Mouse (Mus musculus): Measurements from ENCODE around the gene Slc1a4. TPM values are rescaled to one million over a fixed set of nuclear protein-coding genes. Genes with fewer than 3 reads are reported as not detected.
A peak's percentile ranks its signal among the peaks of the same experiment; 100 is the strongest.

Gene Slc1a4
- polyA plus RNA-seq, 1 experiment from 2014 or later, result 65.5 TPM

DNA sequence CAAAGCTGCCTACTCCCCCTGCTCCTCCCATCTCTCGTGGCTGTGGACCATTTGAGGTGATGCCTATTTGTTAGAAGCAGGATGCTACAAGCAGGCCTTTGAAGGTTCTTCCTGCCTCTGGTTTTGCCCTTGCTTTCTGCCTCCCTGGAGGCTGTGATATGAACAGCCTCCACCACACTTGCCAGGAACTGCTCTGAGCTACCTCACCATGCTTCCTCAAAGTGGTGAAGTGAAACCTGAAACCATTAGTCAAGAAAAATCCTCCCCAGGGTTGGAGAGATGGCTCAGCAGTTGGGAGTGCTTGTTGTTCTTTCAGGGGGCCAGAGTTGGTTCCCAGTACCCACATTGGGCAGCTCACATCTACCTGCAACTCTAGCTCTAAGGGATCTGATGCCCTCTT, 9.1 kb upstream of the Slc1a4 start:
- Histone ChIP-seq H3K27ac (replicated peaks) (no peak overlapping the region), H3K36me3 (no peaks in the 10 kb centered on the region), H3K9me3 (no peaks in the 10 kb centered on the region), H3K4me3 (no peak overlapping the region), H3K9ac (no peak overlapping the region), H3K4me2 (no peak overlapping the region), H3K27me3 (no peaks in the 10 kb centered on the region), H3K4me1 (replicated peaks) (no peaks in the 10 kb centered on the region)
- no peak for ATAC-seq (ENCODE audit: low FRiP score, low read depth)
- WGBS, result 77% methylated on average over 1 of the region's 1 CpGs

DNA sequence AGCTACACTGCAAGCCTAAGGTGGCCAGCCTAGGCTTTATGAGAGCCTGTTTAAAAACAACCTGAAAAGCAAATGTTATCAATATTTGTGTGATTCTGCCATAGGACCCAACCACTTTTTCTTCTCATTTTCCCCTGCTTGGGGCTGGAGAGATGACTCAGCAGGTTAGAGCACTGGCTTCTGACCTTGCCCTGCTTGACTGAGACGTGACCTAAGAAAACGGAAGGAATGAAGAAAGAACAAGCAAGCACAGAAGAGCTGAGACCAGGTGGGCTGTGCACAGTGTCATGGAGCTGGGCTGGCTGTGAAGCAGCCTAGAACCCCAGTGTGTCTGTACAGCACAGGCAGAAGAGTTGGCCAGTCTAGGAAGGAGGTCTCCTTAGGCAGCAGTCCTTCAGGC, 6.2 kb upstream of the Slc1a4 start:
- no peaks in the 10 kb centered on the region for H3K9me3 ChIP-seq
- no peak for ATAC-seq (ENCODE audit: low FRiP score, low read depth)
- no peaks in the 10 kb centered on the region for H3K36me3 ChIP-seq
- H3K27ac ChIP-seq (replicated peaks), result no peak overlapping the region
- H3K9ac ChIP-seq, result no peak overlapping the region
- no peak overlapping the region for H3K4me3 ChIP-seq
- no peak overlapping the region for H3K4me2 ChIP-seq
- peaks cover 5% of the 10 kb centered on the region; the same call in 1 of the 2 replicates for H3K4me1 ChIP-seq (replicated peaks)
- no peaks in the 10 kb centered on the region for H3K27me3 ChIP-seq
- 68% methylated on average over 2 of the region's 2 CpGs for WGBS

DNA sequence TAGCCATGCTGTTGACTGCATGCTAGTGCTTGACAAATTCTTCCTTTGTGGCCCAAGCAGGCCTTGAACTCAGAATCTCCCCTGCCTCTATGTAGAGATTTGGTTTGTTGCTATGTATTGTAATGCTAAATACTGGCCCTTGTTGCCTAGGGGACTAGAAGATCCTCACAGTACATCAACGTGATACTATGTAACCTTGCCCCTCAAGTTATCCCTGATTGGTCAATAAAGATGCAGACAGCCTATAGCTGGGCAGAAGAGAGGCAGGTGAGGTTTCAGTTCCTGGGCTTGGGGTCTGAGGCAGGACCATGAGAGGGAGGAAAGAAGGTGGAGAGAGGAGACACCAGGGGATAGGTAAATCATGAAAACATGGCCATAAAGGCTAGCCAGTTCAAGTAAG, 1.8 kb upstream of the Slc1a4 start:
- Histone ChIP-seq H3K4me3 (no peak overlapping the region), H3K4me1 (replicated peaks) (peaks cover 30% of the 10 kb centered on the region), H3K27ac (replicated peaks) (peak overlapping the region; percentile 96), H3K9me3 (no peaks in the 10 kb centered on the region), H3K4me2 (no peak overlapping the region), H3K36me3 (no peaks in the 10 kb centered on the region), H3K9ac (no peak overlapping the region), H3K27me3 (no peaks in the 10 kb centered on the region)
- ATAC-seq (ENCODE audit: low FRiP score, low read depth), result no peak
- 18% methylated on average over 1 of the region's 1 CpGs for WGBS

DNA sequence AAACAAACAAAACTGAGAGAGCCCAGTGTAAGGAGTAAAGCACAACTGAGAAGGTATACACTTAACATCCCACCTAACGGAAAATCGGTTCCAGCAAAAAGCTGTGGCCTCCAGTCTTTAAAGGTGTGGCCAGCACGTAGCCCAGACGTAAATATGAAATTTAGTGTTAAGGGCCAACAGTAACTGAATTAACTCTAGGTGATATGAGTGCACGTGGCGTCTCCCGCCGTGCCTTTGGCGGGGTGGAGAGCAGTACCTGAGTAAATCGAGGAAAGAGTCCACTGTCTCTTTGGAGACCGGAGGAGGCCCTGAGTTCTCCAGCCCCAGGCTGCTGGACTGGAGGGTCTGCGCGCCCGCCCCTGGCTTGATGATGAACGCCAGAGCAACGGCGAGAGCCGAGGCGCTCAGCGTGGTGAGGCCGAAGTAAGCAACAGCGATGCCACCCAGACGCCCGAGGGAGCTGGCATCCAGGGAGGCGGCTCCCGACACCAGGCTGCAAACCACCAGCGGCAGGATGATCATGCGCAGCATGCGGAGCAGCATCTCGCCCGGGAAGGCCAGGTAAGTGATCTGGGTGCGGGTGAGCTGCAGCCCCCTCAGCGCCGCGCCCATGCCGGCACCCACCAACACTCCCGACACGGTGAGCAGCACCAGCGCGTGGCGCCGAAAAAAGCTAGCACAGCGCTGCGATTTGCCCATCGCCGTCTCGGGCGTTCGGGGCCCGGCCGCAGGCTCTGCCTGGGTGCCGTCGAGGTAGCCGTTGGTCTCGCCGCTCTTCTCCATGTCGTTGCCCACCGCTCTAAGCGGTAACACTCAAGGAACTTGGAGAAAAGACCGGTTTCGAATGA, 599 bp downstream of the Slc1a4 start:
- under 1% methylated on average over 61 of the region's 61 CpGs for whole genome bisulfite sequencing
- Histone ChIP-seq H3K4me1 (replicated peaks) (peaks cover 47% of the 10 kb centered on the region), H3K4me3 (peak overlapping the region; percentile 64), H3K27ac (replicated peaks) (peak overlapping the region; percentile 96), H3K9ac (peak overlapping the region; percentile 87), H3K9me3 (no peaks in the 10 kb centered on the region), H3K36me3 (no peaks in the 10 kb centered on the region), H3K27me3 (no peaks in the 10 kb centered on the region), H3K4me2 (peak overlapping the region; percentile 71)
- no peak for ATAC-seq (ENCODE audit: low FRiP score, low read depth)

DNA sequence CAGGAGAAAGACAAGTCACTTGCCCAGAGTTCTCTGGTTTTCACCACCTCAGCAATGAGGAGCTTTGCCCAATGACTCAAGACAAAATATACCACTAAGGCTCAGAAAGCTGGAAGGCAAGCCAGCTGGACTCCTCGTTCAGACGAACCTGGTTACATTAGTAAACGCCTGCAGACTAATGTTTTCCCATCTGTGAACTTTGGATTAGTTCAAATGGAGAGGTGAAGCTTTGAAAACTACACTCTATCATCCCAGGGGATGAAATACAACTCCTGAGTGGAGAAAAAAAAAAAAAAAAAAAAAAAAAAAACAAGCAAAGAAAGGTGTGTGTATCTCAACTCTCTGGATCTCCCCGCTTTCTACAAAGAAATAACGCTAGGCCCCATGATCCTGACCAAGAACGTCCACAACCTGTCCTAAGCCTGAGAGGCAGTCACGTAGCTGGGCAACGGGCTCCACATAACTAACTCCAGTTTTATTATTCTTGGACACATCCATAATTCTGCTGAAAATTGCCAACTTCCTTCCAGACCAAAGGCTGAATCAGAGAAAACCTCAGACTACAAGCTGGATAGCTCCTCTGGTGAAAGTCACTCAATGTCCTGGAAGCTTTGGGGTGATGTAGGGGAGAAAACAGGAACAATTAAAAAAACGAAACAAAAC, 1.4 kb downstream of the Slc1a4 start:
- Histone ChIP-seq H3K9me3 (no peaks in the 10 kb centered on the region), H3K9ac (peak overlapping the region; percentile 87), H3K4me1 (replicated peaks) (peaks cover 54% of the 10 kb centered on the region), H3K36me3 (no peaks in the 10 kb centered on the region), H3K4me2 (peak overlapping the region; percentile 71), H3K27me3 (no peaks in the 10 kb centered on the region), H3K4me3 (peak overlapping the region; percentile 64), H3K27ac (replicated peaks) (peak overlapping the region; percentile 96; the same call in 1 of the 2 replicates)
- WGBS, result 35% methylated on average over 9 of the region's 9 CpGs
- ATAC-seq (ENCODE audit: low FRiP score, low read depth), result no peak

DNA sequence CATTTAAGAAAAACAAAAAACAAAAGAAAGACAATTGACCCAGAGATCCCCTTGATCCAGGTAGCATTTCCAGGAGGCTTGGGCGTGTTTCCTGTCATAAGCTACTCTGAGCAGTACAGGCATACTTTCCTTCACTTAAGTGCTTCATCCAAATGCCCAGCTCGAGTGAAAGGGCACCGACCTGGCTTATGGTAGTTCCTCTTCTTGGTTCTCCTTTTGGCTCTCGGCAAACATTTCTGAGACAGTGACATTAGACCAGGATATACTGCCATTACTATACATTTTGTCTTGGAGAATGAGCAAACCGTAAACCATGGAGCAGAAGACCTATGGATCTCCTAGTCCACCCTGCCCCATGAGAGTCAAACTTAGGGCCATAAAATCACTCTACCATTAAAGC, 2.8 kb downstream of the Slc1a4 start:
- H3K4me3 ChIP-seq, result peak overlapping the region; percentile 64
- peaks cover 58% of the 10 kb centered on the region for H3K4me1 ChIP-seq (replicated peaks)
- H3K36me3 ChIP-seq, result no peaks in the 10 kb centered on the region
- no peaks in the 10 kb centered on the region for H3K27me3 ChIP-seq
- H3K4me2 ChIP-seq, result peak overlapping the region; percentile 71
- no peak for ATAC-seq (ENCODE audit: low FRiP score, low read depth)
- no peak overlapping the region for H3K27ac ChIP-seq (replicated peaks)
- H3K9ac ChIP-seq, result no peak overlapping the region
- WGBS, result 94% methylated on average over 5 of the region's 5 CpGs
- no peaks in the 10 kb centered on the region for H3K9me3 ChIP-seq

DNA sequence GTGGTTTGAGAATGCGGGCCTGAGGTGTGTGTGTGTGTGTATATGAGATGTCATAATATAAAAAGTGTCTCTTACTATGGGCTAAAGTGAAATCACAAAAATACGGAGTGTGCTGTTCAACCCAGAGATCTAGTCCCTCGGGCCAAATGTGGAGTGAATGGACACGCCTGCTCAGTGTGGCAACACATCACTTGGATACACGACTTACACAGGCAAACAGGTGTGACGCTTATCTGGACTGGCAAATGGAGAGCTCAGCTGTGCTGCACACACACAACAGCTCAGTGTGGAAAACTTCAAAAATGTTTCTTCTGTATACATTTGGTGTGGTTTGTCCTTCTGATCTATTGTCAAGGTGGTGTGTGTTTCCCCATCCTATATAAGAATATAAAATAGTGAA, 3.7 kb downstream of the Slc1a4 start:
- H3K36me3 ChIP-seq, result no peaks in the 10 kb centered on the region
- no peaks in the 10 kb centered on the region for H3K9me3 ChIP-seq
- no peak overlapping the region for H3K4me2 ChIP-seq
- ATAC-seq (ENCODE audit: low FRiP score, low read depth), result no peak
- no peak overlapping the region for H3K9ac ChIP-seq
- 87% methylated on average over 6 of the region's 6 CpGs for WGBS
- no peak overlapping the region for H3K4me3 ChIP-seq
- no peaks in the 10 kb centered on the region for H3K27me3 ChIP-seq
- no peak overlapping the region for H3K27ac ChIP-seq (replicated peaks)
- H3K4me1 ChIP-seq (replicated peaks), result peaks cover 53% of the 10 kb centered on the region

DNA sequence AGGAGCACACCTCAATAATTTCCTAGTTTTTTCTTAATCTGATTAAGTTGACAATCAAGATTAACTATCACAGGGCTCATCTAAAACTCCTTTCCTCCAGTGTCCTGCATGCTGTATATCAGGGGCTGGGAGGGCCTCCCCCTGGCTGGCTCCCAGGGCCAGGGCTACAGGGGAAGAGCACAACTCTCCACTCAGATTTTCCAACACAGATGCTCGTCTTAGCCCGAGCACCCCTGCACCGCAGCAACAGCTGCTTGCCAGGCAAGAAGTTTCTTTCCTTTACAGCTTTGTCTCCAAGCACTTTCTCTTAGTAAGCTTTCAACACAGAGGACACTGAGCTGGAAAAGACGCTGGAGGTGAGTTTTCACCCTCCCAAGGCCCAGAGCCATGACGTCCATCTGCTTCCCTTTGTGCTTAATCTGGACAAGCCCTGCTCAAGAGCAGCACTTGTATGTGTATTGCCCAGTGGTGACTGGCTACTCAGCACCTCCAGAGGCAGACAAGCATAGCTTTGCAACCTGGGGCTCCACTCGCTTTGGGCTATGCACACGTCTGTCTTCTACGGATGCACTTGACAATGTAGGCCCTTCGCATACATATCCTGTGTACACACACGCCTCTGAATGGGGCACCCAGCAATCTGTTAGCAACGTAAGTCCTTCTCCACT, 6.1 kb downstream of the Slc1a4 start:
- no peak for ATAC-seq (ENCODE audit: low FRiP score, low read depth)
- Histone ChIP-seq H3K4me2 (no peak overlapping the region), H3K4me1 (replicated peaks) (peaks cover 54% of the 10 kb centered on the region), H3K9ac (no peak overlapping the region), H3K9me3 (no peaks in the 10 kb centered on the region), H3K27ac (replicated peaks) (no peak overlapping the region), H3K4me3 (no peak overlapping the region), H3K27me3 (no peaks in the 10 kb centered on the region), H3K36me3 (no peaks in the 10 kb centered on the region)
- WGBS, result 75% methylated on average over 11 of the region's 11 CpGs

DNA sequence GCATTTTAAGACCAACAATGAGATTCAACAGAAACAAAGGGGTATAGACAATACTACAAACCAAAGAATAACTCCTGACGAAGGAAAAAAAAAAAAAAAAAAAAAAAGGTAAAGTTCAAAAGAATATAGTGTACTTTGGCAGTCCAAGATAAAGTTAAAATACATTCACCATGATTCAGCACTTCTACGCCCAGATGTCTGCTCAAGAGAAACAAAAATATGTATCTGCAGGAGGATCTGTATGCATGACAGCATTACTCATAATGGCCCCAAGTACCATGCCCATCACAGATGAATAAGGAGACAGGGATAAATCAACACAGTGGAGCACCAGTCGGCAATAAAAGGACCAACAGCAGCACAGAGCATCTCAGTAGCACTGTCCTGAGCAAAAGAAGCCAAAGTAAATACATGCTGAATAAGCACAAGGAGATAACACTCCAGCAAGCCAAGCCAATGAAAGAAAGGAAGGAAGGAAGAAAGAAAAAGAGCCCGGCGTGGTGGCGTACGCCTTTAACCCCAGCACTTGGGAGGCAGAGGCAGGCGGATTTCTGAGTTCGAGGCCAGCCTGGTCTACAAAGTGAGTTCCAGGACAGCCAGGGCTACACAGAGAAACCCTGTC, 7.3 kb downstream of the Slc1a4 start:
- no peaks in the 10 kb centered on the region for H3K9me3 ChIP-seq
- H3K4me2 ChIP-seq, result no peak overlapping the region
- no peak for ATAC-seq (ENCODE audit: low FRiP score, low read depth)
- H3K4me1 ChIP-seq (replicated peaks), result peaks cover 42% of the 10 kb centered on the region
- no peak overlapping the region for H3K27ac ChIP-seq (replicated peaks)
- H3K9ac ChIP-seq, result no peak overlapping the region
- H3K4me3 ChIP-seq, result no peak overlapping the region
- 88% methylated on average over 9 of the region's 9 CpGs for WGBS
- H3K36me3 ChIP-seq, result no peaks in the 10 kb centered on the region
- no peaks in the 10 kb centered on the region for H3K27me3 ChIP-seq

DNA sequence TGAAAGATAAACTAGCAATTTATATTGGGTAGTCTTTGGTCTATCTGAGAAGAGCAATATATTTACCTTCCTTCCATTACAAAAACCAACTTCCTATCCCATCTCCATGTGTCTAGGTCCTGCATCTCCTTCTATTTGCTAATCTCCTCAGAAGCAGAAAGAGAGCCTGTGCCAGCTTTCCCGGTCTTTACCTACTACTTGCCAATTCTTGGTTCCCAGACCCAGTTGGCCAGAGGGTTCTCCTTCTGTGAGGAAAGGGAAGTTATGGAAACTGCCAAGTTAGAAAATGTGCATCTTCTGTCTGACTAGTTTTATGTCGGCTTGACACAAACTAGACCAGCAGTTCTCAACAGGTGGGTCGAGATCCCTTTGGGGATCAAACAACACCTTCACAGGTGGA, 8.5 kb downstream of the Slc1a4 start:
- Histone ChIP-seq H3K9ac (no peak overlapping the region), H3K4me2 (no peak overlapping the region), H3K27me3 (no peaks in the 10 kb centered on the region), H3K36me3 (no peaks in the 10 kb centered on the region), H3K27ac (replicated peaks) (no peak overlapping the region), H3K4me1 (replicated peaks) (peaks cover 31% of the 10 kb centered on the region), H3K4me3 (no peak overlapping the region), H3K9me3 (no peaks in the 10 kb centered on the region)
- 93% methylated on average over 3 of the region's 3 CpGs for WGBS
- no peak for ATAC-seq (ENCODE audit: low FRiP score, low read depth)

DNA sequence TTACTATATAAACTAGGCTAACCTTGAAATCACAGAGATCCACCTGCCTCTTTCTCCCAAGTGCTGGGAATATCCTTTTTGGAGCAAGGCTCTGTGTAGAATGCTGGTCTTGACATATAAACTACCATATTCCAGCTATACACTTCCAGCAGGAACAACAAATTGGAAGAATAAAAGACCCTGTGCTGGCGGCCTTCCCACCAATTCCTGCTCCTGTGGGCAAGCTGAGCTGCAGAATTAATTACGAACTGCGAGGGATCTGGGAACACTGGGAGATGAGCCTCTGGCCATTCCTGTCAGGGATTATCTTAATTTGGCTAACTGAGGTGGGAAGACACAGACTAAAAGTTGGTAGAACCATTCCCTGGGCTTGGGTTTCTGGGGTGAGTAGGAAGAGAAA, 10.1 kb downstream of the Slc1a4 start:
- ATAC-seq (ENCODE audit: low FRiP score, low read depth), result no peak
- whole genome bisulfite sequencing, result 53% methylated on average over 3 of the region's 3 CpGs
- no peaks in the 10 kb centered on the region for H3K36me3 ChIP-seq
- no peak overlapping the region for H3K4me2 ChIP-seq
- no peak overlapping the region for H3K4me3 ChIP-seq
- H3K9me3 ChIP-seq, result no peaks in the 10 kb centered on the region
- H3K9ac ChIP-seq, result no peak overlapping the region
- no peaks in the 10 kb centered on the region for H3K27me3 ChIP-seq
- H3K4me1 ChIP-seq (replicated peaks), result peaks cover 21% of the 10 kb centered on the region
- H3K27ac ChIP-seq (replicated peaks), result no peak overlapping the region

DNA sequence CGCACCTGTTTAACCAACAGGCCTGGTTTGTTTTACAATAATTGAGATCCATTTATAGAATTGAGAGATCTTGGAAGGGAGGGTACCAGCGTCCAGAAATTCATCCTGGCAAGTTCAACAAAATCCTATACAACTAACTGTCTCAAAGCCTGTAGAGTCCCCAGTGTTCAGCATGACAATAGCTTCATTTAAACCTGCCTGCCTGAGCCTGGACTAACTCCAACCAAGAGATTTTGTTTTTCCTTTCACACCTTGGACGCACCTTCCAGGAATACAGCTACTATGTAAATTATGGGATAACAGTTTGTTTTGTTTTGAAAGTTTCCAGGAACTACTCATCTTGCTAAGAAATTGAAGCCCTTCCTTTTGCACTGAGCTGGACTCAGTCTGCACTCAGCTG, 11.9 kb downstream of the Slc1a4 start:
- Histone ChIP-seq H3K36me3 (peaks cover 11% of the 10 kb centered on the region), H3K9me3 (no peaks in the 10 kb centered on the region), H3K27me3 (no peaks in the 10 kb centered on the region), H3K9ac (no peak overlapping the region), H3K4me2 (no peak overlapping the region), H3K27ac (replicated peaks) (no peak overlapping the region), H3K4me3 (no peak overlapping the region), H3K4me1 (replicated peaks) (peaks cover 6% of the 10 kb centered on the region)
- WGBS, result 70% methylated on average over 3 of the region's 3 CpGs
- ATAC-seq (ENCODE audit: low FRiP score, low read depth), result no peak
